Mouse (Mus musculus) c-Kit-positive CD71-negative TER-119-negative erythroid progenitor cells, embryonic 14.5 days (primary cell): ENCODE results near the gene Smim27.
A peak's percentile ranks its signal among the peaks of the same experiment; 100 is the strongest.

ENCODE experiments used
- DNase-seq: peaks from one replicate; pipeline ENCODE4 v3.0.0-alpha.2; 2013; ENCODE audit warnings: low read depth

The Smim27 gene

GRCm38 (mm10) chr4:40269430-40270032 is at the start of gene Smim27, which contains the start of gene Topors:
TSS of gene Smim27 (plus strand) at chr4:40269579.
TSS of gene Topors (minus strand) at chr4:40269850.
- DNase-seq: peak; percentile 94

- no peak for DNase-seq
These were observed 48.9 kb upstream of the Smim27 start for GRCm38 (mm10) chr4:40220437-40220836.

GRCm38 (mm10) chr4:40221004-40221760 is 48.2 kb upstream of the Smim27 start:
- no peak for DNase-seq

GRCm38 (mm10) chr4:40221876-40222585 is 47.3 kb upstream of the Smim27 start:
- no peak for DNase-seq

- no peak for DNase-seq
These were observed 43.3 kb upstream of the Smim27 start for GRCm38 (mm10) chr4:40226095-40226494.

GRCm38 (mm10) chr4:40227131-40227530 is 42.2 kb upstream of the Smim27 start:
- no peak for DNase-seq

- no peak for DNase-seq
These were observed 41.5 kb upstream of the Smim27 start for GRCm38 (mm10) chr4:40227886-40228285.

GRCm38 (mm10) chr4:40229723-40230122 is 39.7 kb upstream of the Smim27 start:
- DNase-seq: no peak

GRCm38 (mm10) chr4:40233062-40233664 is 36.2 kb upstream of the Smim27 start:
- no peak for DNase-seq

GRCm38 (mm10) chr4:40234256-40234655 is 35.1 kb upstream of the Smim27 start:
- no peak for DNase-seq

- no peak for DNase-seq
These were observed 32.5 kb upstream of the Smim27 start for GRCm38 (mm10) chr4:40236829-40237228.

- DNase-seq: peak; percentile 4
These were observed 30.6 kb upstream of the Smim27 start for GRCm38 (mm10) chr4:40238483-40239408.

GRCm38 (mm10) chr4:40239409-40240271 is 29.7 kb upstream of the Smim27 start, which contains the start of gene Ddx58:
TSS of gene Ddx58 (minus strand) at chr4:40239828.
- DNase-seq: no peak

GRCm38 (mm10) chr4:40240272-40240744 is 29.1 kb upstream of the Smim27 start:
- no peak for DNase-seq

- DNase-seq: peak; percentile 19
These were observed 27.5 kb upstream of the Smim27 start for GRCm38 (mm10) chr4:40241928-40242327.

- DNase-seq: no peak
These were observed 26.4 kb upstream of the Smim27 start for GRCm38 (mm10) chr4:40243006-40243405.

GRCm38 (mm10) chr4:40244035-40244434 is 25.3 kb upstream of the Smim27 start:
- DNase-seq: peak; percentile 16

GRCm38 (mm10) chr4:40250984-40251383 is 18.4 kb upstream of the Smim27 start:
- DNase-seq: no peak

- no peak for DNase-seq
These were observed 15.6 kb upstream of the Smim27 start for GRCm38 (mm10) chr4:40253766-40254165.
